Mouse (Mus musculus): ENCODE data around the gene Cenpp. TPM values are rescaled to one million over a fixed set of nuclear protein-coding genes. Genes with fewer than 3 reads are reported as not detected.

The Cenpp gene
- polyA plus RNA-seq, 2 experiments, result 9.9 to 33.0 TPM

GRCm38 (mm10) chr13:49629076-49629475, 23.5 kb downstream of the Cenpp start:
- 86% methylated on average over 2 of the region's 2 CpGs for WGBS (ENCODE audit: insufficient replicate concordance)
- H3K9me3 ChIP-seq (ENCODE audit: control insufficient read depth, low read length), result no peaks in the 10 kb centered on the region

GRCm38 (mm10) chr13:49628167-49628566, 24.4 kb downstream of the Cenpp start:
- H3K4me1 ChIP-seq (replicated peaks; ENCODE audit: control insufficient read depth in 2 of 2, insufficient read depth in 2 of 2, low read length in 1 of 2), result no peaks in the 10 kb centered on the region
- ATAC-seq (ENCODE audit: insufficient read depth) (no peak), DNase-seq (ENCODE audit: low read depth in 3 of 3, low spot score in 3 of 3) (no peak)
- no peaks in the 10 kb centered on the region for H3K36me3 ChIP-seq (replicated peaks; ENCODE audit: control insufficient read depth, insufficient read depth, low read depth)
- H3K9ac ChIP-seq (replicated peaks), result no peak overlapping the region
- H3K27ac ChIP-seq, result no peak overlapping the region
- no peak overlapping the region for H3K4me3 ChIP-seq (ENCODE audit: insufficient read depth in 1 of 2, low read depth in 2 of 2, low read length in 2 of 2)
- no peaks in the 10 kb centered on the region for H3K27me3 ChIP-seq (ENCODE audit: control insufficient read depth, insufficient read depth, low read length)
- H3K4me2 ChIP-seq (ENCODE audit: low read depth), result no peak overlapping the region
- TF ChIP-seq CTCF (IDR thresholded peaks at IDR 0.05; ENCODE audit: low read depth), result no peak
- no peak for TF ChIP-seq EP300 (IDR thresholded peaks at IDR 0.05; ENCODE audit: low read depth)
- no peaks in the 10 kb centered on the region for H3K9me3 ChIP-seq (ENCODE audit: control insufficient read depth, low read length)

More at GRCm38 (mm10) chr13:49629076-49629475, 23.5 kb downstream of the Cenpp start:
- Histone ChIP-seq H3K36me3 (replicated peaks; ENCODE audit: control insufficient read depth, insufficient read depth, low read depth) (no peaks in the 10 kb centered on the region), H3K27me3 (ENCODE audit: control insufficient read depth, insufficient read depth, low read length) (no peaks in the 10 kb centered on the region), H3K9ac (replicated peaks) (no peak overlapping the region), H3K4me3 (ENCODE audit: insufficient read depth in 1 of 2, low read depth in 2 of 2, low read length in 2 of 2) (no peak overlapping the region), H3K4me2 (ENCODE audit: low read depth) (no peak overlapping the region), H3K4me1 (replicated peaks; ENCODE audit: control insufficient read depth in 2 of 2, insufficient read depth in 2 of 2, low read length in 1 of 2) (no peaks in the 10 kb centered on the region), H3K27ac (no peak overlapping the region)
- no peak for ATAC-seq (ENCODE audit: insufficient read depth)
- TF ChIP-seq CTCF (IDR thresholded peaks at IDR 0.05; ENCODE audit: low read depth) (no peak), EP300 (IDR thresholded peaks at IDR 0.05; ENCODE audit: low read depth) (no peak)
- DNase-seq (ENCODE audit: low read depth in 3 of 3, low spot score in 3 of 3), result no peak

GRCm38 (mm10) chr13:49623216-49623615, 29.4 kb downstream of the Cenpp start:
- ATAC-seq (ENCODE audit: insufficient read depth), result no peak
- H3K27ac ChIP-seq, result no peak overlapping the region
- H3K27me3 ChIP-seq (ENCODE audit: control insufficient read depth, insufficient read depth, low read length), result no peaks in the 10 kb centered on the region
- H3K36me3 ChIP-seq (replicated peaks; ENCODE audit: control insufficient read depth, insufficient read depth, low read depth), result no peaks in the 10 kb centered on the region
- no peaks in the 10 kb centered on the region for H3K9me3 ChIP-seq (ENCODE audit: control insufficient read depth, low read length)
- no peak for DNase-seq (ENCODE audit: low read depth in 3 of 3, low spot score in 3 of 3)
- H3K4me2 ChIP-seq (ENCODE audit: low read depth), result no peak overlapping the region
- no peak for TF ChIP-seq EP300 (IDR thresholded peaks at IDR 0.05; ENCODE audit: low read depth)
- TF ChIP-seq CTCF (IDR thresholded peaks at IDR 0.05; ENCODE audit: low read depth), result no peak
- WGBS (ENCODE audit: insufficient replicate concordance), result 90% methylated on average over 1 of the region's 1 CpGs
- H3K4me3 ChIP-seq (ENCODE audit: insufficient read depth in 1 of 2, low read depth in 2 of 2, low read length in 2 of 2), result no peak overlapping the region
- peaks cover 4% of the 10 kb centered on the region in 2 experiments for H3K4me1 ChIP-seq (replicated peaks; ENCODE audit: control insufficient read depth in 2 of 2, insufficient read depth in 2 of 2, low read length in 1 of 2)
- H3K9ac ChIP-seq (replicated peaks), result no peak overlapping the region

GRCm38 (mm10) chr13:49618365-49618764, 34.2 kb downstream of the Cenpp start:
- H3K27me3 ChIP-seq (ENCODE audit: control insufficient read depth, insufficient read depth, low read length), result no peaks in the 10 kb centered on the region
- DNase-seq (ENCODE audit: low read depth in 3 of 3, low spot score in 3 of 3), result peak in 1 of 3 experiments; percentile 26
- H3K4me3 ChIP-seq (ENCODE audit: insufficient read depth in 1 of 2, low read depth in 2 of 2, low read length in 2 of 2), result no peak overlapping the region
- H3K4me1 ChIP-seq (replicated peaks; ENCODE audit: control insufficient read depth in 2 of 2, insufficient read depth in 2 of 2, low read length in 1 of 2), result peaks cover 14 to 22% of the 10 kb centered on the region in 2 experiments
- H3K36me3 ChIP-seq (replicated peaks; ENCODE audit: control insufficient read depth, insufficient read depth, low read depth), result no peaks in the 10 kb centered on the region
- no peak overlapping the region for H3K4me2 ChIP-seq (ENCODE audit: low read depth)
- TF ChIP-seq CTCF (IDR thresholded peaks at IDR 0.05; ENCODE audit: low read depth) (no peak), EP300 (IDR thresholded peaks at IDR 0.05; ENCODE audit: low read depth) (peak; percentile 40; the same call in 1 of the 2 replicates)
- ATAC-seq (ENCODE audit: insufficient read depth), result no peak
- H3K27ac ChIP-seq, result no peak overlapping the region
- H3K9ac ChIP-seq (replicated peaks), result no peak overlapping the region
- H3K9me3 ChIP-seq (ENCODE audit: control insufficient read depth, low read length), result no peaks in the 10 kb centered on the region

- Histone ChIP-seq H3K27me3 (ENCODE audit: control insufficient read depth, insufficient read depth, low read length) (no peaks in the 10 kb centered on the region), H3K9me3 (ENCODE audit: control insufficient read depth, low read length) (no peaks in the 10 kb centered on the region), H3K4me1 (replicated peaks; ENCODE audit: control insufficient read depth in 2 of 2, insufficient read depth in 2 of 2, low read length in 1 of 2) (peaks cover 14 to 22% of the 10 kb centered on the region in 2 experiments), H3K4me2 (ENCODE audit: low read depth) (peak overlapping the region; percentile 45), H3K9ac (replicated peaks) (peak overlapping the region; percentile 38), H3K4me3 (ENCODE audit: insufficient read depth in 1 of 2, low read depth in 2 of 2, low read length in 2 of 2) (no peak overlapping the region), H3K27ac (peak overlapping the region; percentile 46), H3K36me3 (replicated peaks; ENCODE audit: control insufficient read depth, insufficient read depth, low read depth) (no peaks in the 10 kb centered on the region)
- DNase-seq (ENCODE audit: low read depth in 3 of 3, low spot score in 3 of 3) (peak in 2 of 3 experiments; percentile 33 to 45), ATAC-seq (ENCODE audit: insufficient read depth) (peak; percentile 75; the same call in 1 of the 2 replicates)
- WGBS (ENCODE audit: insufficient replicate concordance), result 22% methylated on average over 3 of the region's 3 CpGs
- TF ChIP-seq CTCF (IDR thresholded peaks at IDR 0.05; ENCODE audit: low read depth) (no peak), EP300 (IDR thresholded peaks at IDR 0.05; ENCODE audit: low read depth) (peak; percentile 67)
These were observed 35.6 kb downstream of the Cenpp start for GRCm38 (mm10) chr13:49617021-49617420.
